Mouse (Mus musculus) limb, embryonic 10.5 days (tissue): ENCODE data around the gene Minos1. TPM values are rescaled to one million over a fixed set of nuclear protein-coding genes. Genes with fewer than 3 reads are reported as not detected.

Source experiments
- DNase-seq: peaks from one replicate; pipeline ENCODE4 v3.0.0-alpha.2; 2017; ENCODE audit warnings: low spot score
- H3K27ac ChIP-seq: fragments of 300-500 bp; sonication (generic); 2 replicates; pipeline ENCODE4 v1.5.1; 2016; ENCODE audit warnings: mild to moderate bottlenecking
- H3K27me3 ChIP-seq: fragments of 300-500 bp; sonication (generic); 2 replicates; pipeline ENCODE4 v1.6.1; 2016; ENCODE audit warnings: low read depth, mild to moderate bottlenecking; ENCODE audit not compliant: poor library complexity, severe bottlenecking
- H3K36me3 ChIP-seq: fragments of 300-500 bp; sonication (generic); 2 replicates; pipeline ENCODE4 v1.6.1; 2016; ENCODE audit warnings: mild to moderate bottlenecking, moderate library complexity
- H3K4me1 ChIP-seq: fragments of 300-500 bp; sonication (generic); 2 replicates; pipeline ENCODE4 v1.6.1; 2016
- H3K4me3 ChIP-seq: fragments of 300-500 bp; sonication (generic); 2 replicates; pipeline ENCODE4 v1.5.1; 2016; ENCODE audit warnings: mild to moderate bottlenecking, moderate library complexity
- H3K9me3 ChIP-seq: fragments of 300-500 bp; sonication (generic); replicated peaks from 2 replicates; pipeline ENCODE4 v1.6.1; 2016; ENCODE audit warnings: mild to moderate bottlenecking
- WGBS: fragments of 180-500 bp; shearing (Covaris S2); methylation state at CpG from one replicate; pipeline ENCODE4 v1.1.7; 2016; 5-methylcytosine and 5-hydroxymethylcytosine counted together
- polyA plus RNA-seq: library from polyadenylated mRNA; unstranded; fragments of >200 nt; fragmentation: Nextera tagmentation; extraction: Ambion mirVana; gene quantifications from 2 replicates; pipeline ENCODE4 v1.2.1, GENCODE M21; 2016

Gene Minos1
- polyA plus RNA-seq, result 393 and 402 TPM in 2 replicates

GRCm38 (mm10) chr4:139130701-139131549, at the start of gene Minos1:
Minos1 (minus strand) TSS chr4:139131113.
- peak within 1 kb of the TSS; percentile 89 for H3K27ac ChIP-seq
- H3K27me3 ChIP-seq, result no peaks in the 10 kb centered on the region
- H3K4me3 ChIP-seq, result peak within 1 kb of the TSS; percentile 98
- peak; percentile 98 for DNase-seq
- H3K36me3 ChIP-seq, result peaks cover 7% of the 10 kb centered on the region
- H3K4me1 ChIP-seq, result peaks cover 18% of the 10 kb centered on the region
- no peaks in the 10 kb centered on the region for H3K9me3 ChIP-seq
- WGBS, result under 1% methylated on average over 63 of the region's 63 CpGs

GRCm38 (mm10) chr4:139179731-139180625, 49.1 kb upstream of the Minos1 start:
- no peak for DNase-seq
- H3K27ac ChIP-seq, result no peak overlapping the region
- H3K36me3 ChIP-seq, result no peaks in the 10 kb centered on the region
- H3K9me3 ChIP-seq, result peaks cover 2% of the 10 kb centered on the region; the same call in 1 of the 2 replicates
- no peak overlapping the region for H3K4me3 ChIP-seq
- 89% methylated on average over 17 of the region's 17 CpGs for WGBS
- H3K27me3 ChIP-seq, result no peaks in the 10 kb centered on the region
- H3K4me1 ChIP-seq, result peaks cover 12% of the 10 kb centered on the region; the same call in 1 of the 2 replicates

GRCm38 (mm10) chr4:139179218-139179617, 48.3 kb upstream of the Minos1 start:
- Histone ChIP-seq H3K27me3 (no peaks in the 10 kb centered on the region), H3K27ac (no peak overlapping the region), H3K4me1 (peaks cover 12% of the 10 kb centered on the region; the same call in 1 of the 2 replicates), H3K36me3 (no peaks in the 10 kb centered on the region), H3K4me3 (no peak overlapping the region), H3K9me3 (peaks cover 2% of the 10 kb centered on the region; the same call in 1 of the 2 replicates)
- 80% methylated on average over 2 of the region's 2 CpGs for WGBS
- DNase-seq, result no peak

DNA sequence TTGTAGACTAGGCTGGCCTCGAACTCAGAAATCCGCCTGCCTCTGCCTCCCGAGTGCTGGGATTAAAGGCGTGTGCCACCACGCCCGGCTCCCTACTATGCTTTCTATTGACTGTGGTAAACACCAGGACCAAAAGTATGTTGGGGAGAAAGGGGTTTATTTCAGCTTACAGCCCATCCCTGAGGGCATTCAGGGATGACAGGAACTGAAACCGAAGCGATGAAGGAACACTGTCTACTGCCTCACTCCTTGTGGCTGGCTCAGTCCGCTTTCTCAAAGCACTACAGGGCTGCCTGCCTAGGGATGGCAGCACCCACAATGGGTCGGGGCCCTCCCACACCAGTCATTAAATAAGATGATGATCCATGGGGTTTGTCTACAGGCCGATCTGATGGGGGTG, 47.5 kb upstream of the Minos1 start:
- H3K4me1 ChIP-seq, result peaks cover 12% of the 10 kb centered on the region; the same call in 1 of the 2 replicates
- no peak overlapping the region for H3K4me3 ChIP-seq
- H3K27ac ChIP-seq, result no peak overlapping the region
- H3K27me3 ChIP-seq, result no peaks in the 10 kb centered on the region
- WGBS, result 96% methylated on average over 11 of the region's 11 CpGs
- no peaks in the 10 kb centered on the region for H3K36me3 ChIP-seq
- H3K9me3 ChIP-seq, result peaks cover 2% of the 10 kb centered on the region; the same call in 1 of the 2 replicates
- DNase-seq, result no peak

GRCm38 (mm10) chr4:139177921-139178320, 47.0 kb upstream of the Minos1 start:
- peaks cover 12% of the 10 kb centered on the region; the same call in 1 of the 2 replicates for H3K4me1 ChIP-seq
- H3K27me3 ChIP-seq, result no peaks in the 10 kb centered on the region
- WGBS, result 92% methylated on average over 3 of the region's 3 CpGs
- H3K9me3 ChIP-seq, result peaks cover 2% of the 10 kb centered on the region; the same call in 1 of the 2 replicates
- no peaks in the 10 kb centered on the region for H3K36me3 ChIP-seq
- no peak overlapping the region for H3K4me3 ChIP-seq
- DNase-seq, result no peak
- H3K27ac ChIP-seq, result no peak overlapping the region

- DNase-seq, result no peak
- H3K36me3 ChIP-seq, result no peaks in the 10 kb centered on the region
- no peak overlapping the region for H3K27ac ChIP-seq
- H3K27me3 ChIP-seq, result no peaks in the 10 kb centered on the region
- H3K9me3 ChIP-seq, result peaks cover 2% of the 10 kb centered on the region; the same call in 1 of the 2 replicates
- peaks cover 6% of the 10 kb centered on the region; the same call in 1 of the 2 replicates for H3K4me1 ChIP-seq
- WGBS, result 87% methylated on average over 6 of the region's 6 CpGs
- H3K4me3 ChIP-seq, result no peak overlapping the region
These were observed 45.1 kb upstream of the Minos1 start for GRCm38 (mm10) chr4:139176023-139176422.

- H3K27ac ChIP-seq, result no peak overlapping the region
- WGBS, result 75% methylated on average over 20 of the region's 20 CpGs
These were observed 44.4 kb upstream of the Minos1 start for GRCm38 (mm10) chr4:139175061-139175971.

GRCm38 (mm10) chr4:139169748-139170279, 38.9 kb upstream of the Minos1 start:
- H3K4me1 ChIP-seq, result peaks cover 20% of the 10 kb centered on the region
- no peaks in the 10 kb centered on the region for H3K9me3 ChIP-seq
- H3K27me3 ChIP-seq, result no peaks in the 10 kb centered on the region
- no peaks in the 10 kb centered on the region for H3K36me3 ChIP-seq
- WGBS, result 82% methylated on average over 12 of the region's 12 CpGs
- no peak for DNase-seq
- no peak overlapping the region for H3K4me3 ChIP-seq
- peak overlapping the region; percentile 65 for H3K27ac ChIP-seq

More at GRCm38 (mm10) chr4:139175061-139175971, 44.4 kb upstream of the Minos1 start:
- DNase-seq, result no peak
- Histone ChIP-seq H3K27me3 (no peaks in the 10 kb centered on the region), H3K36me3 (no peaks in the 10 kb centered on the region), H3K4me1 (peaks cover 5% of the 10 kb centered on the region; the same call in 1 of the 2 replicates), H3K4me3 (no peak overlapping the region), H3K9me3 (peaks cover 2% of the 10 kb centered on the region; the same call in 1 of the 2 replicates)

DNA sequence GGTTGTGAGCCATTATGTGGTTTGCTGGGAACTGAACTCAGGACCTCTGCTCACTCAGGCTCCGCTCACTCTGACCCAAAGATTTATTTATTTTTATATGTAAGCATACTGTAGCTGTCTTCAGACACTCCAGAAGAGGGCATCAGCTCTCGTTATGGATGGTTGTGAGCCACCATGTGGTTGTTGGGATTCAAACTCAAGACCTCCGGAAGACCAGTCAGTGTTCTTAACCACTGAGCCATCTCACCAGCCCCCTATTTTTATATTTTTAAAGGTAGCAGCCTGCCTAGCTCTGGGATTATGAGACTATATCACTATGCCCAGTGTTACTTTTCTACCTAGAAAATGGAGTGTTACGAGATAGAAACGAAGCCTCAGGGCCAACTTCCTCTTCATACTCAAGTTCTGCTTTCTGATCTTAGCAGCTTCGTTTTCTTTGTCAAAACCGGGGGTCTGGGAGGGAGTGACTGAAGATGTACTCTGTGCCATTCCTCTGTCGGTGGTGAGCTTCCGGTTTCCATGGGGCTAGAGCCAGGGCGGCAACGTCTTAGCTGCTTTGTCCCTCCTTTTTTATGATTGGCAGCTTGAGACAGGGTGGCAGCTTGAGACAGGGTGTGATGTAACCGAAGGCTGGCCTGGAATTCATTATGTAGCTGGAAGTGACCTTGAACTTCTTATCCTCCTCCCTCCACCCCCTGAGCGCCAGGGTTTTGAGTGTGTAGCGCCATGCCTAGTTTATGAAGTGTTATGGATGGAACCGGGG, 38.3 kb upstream of the Minos1 start:
- Histone ChIP-seq H3K9me3 (no peaks in the 10 kb centered on the region), H3K36me3 (no peaks in the 10 kb centered on the region), H3K27ac (peak overlapping the region; percentile 65), H3K4me3 (no peak overlapping the region), H3K4me1 (peaks cover 20% of the 10 kb centered on the region), H3K27me3 (no peaks in the 10 kb centered on the region)
- 76% methylated on average over 15 of the region's 15 CpGs for WGBS
- peak; percentile 60 for DNase-seq

- peak; percentile 38 for DNase-seq
- H3K4me3 ChIP-seq, result no peak overlapping the region
- no peaks in the 10 kb centered on the region for H3K9me3 ChIP-seq
- WGBS, result 44% methylated on average over 8 of the region's 8 CpGs
- no peaks in the 10 kb centered on the region for H3K36me3 ChIP-seq
- H3K27me3 ChIP-seq, result no peaks in the 10 kb centered on the region
- H3K27ac ChIP-seq, result no peak overlapping the region; the same call in 1 of the 2 replicates
- peaks cover 20% of the 10 kb centered on the region for H3K4me1 ChIP-seq
These were observed 36.2 kb upstream of the Minos1 start for GRCm38 (mm10) chr4:139167107-139167506.

GRCm38 (mm10) chr4:139166244-139166643, 35.3 kb upstream of the Minos1 start:
- H3K27ac ChIP-seq, result no peak overlapping the region
- DNase-seq, result no peak
- WGBS, result 86% methylated on average over 8 of the region's 8 CpGs
- no peaks in the 10 kb centered on the region for H3K36me3 ChIP-seq
- no peaks in the 10 kb centered on the region for H3K27me3 ChIP-seq
- H3K4me3 ChIP-seq, result no peak overlapping the region
- H3K4me1 ChIP-seq, result peaks cover 20% of the 10 kb centered on the region
- no peaks in the 10 kb centered on the region for H3K9me3 ChIP-seq
